Mouse (Mus musculus) colon, adult 2 months (tissue): Measurements from ENCODE around the gene Acd. TPM values are rescaled to one million over a fixed set of nuclear protein-coding genes. Genes with fewer than 3 reads are reported as not detected.

Experiments
- polyA plus RNA-seq: library from polyadenylated mRNA; depleted of rRNA; stranded (reverse); fragments of >200 nt; gene quantifications from 2 replicates; pipeline ENCODE4 v1.2.3, GENCODE M21; 2012; rRNA removed

Acd gene
- polyA plus RNA-seq, result 30.4 and 30.8 TPM in 2 replicates

DNA sequence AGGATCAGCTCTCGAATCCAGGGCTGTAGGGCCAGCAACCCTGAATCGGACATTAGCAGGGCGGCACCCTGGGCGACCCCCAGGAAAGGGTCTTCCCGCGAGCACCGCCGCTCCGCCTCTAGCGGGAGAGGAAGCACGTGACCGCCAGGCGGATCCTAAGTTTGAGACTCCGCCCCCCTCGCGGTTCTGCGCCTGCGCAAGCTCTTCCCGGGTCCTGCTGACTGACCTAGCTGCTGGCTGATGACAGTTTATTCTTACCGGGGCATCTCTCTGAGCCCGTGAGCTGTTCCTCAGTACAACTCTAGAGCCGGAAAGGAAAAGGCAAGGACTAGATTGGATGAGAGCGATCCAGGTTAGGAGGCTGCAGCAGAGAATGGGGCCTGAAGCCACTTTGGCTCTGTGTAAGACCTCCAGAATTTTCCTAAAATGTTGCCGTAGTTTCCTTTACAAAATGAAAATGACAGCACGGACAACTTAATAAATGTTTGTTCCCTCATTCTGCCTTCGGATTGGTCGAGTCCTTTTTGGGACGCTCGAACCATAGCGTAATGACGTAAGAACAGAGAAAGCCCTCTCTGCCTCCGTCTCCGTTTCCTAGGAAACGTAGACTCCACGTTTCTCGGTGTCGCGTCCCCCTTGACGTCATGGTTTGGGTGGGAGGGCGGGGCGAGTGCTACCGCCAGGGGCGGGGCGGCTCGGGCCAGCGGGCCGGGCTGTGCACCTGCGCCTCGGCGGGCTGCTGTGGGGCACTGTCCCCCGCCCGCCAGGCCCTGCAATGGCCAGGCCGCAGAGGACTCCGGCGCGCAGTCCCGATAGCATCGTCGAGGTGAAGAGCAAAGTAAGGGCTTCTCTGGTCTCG lies at the start of gene Acd, which contains the start of gene Pard6a:
Gene Acd (minus strand): TSS at position 137 of the 859 bp plus-strand sequence.
Gene Pard6a (plus strand): TSS at position 183 of the 859 bp plus-strand sequence.

GRCm38 (mm10) chr8:105707498-105708403 lies 6.8 kb upstream of the Acd start, which contains the start of the genes 4933405L10Rik and Enkd1:
Gene 4933405L10Rik (plus strand): TSS chr8:105707655.
Gene Enkd1 (minus strand): TSS chr8:105708210.

DNA sequence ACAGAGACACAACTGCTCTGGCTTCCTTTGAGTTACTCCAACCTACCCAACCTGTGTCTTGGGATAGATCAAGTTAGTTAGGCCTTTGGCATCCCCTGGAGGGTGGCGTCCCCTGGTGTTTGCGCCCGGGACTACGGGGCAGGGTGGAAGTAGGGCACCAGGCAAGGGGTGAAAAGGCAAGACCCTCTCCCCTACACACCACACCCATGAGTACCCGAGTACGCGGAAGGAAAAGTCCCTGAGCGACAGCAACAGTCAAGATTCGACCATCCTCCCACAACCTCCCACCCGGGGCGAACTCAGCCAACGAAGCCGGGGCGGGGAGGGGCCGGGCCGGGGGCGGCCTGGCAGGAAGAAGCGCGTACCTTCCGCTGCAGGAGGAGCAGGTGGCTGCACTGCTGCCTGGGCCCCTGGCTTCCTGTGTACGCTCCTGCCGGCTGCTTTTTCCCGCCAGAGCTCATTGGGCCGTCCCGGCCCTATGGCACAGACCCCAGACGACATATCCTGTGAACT lies 15.1 kb downstream of the Acd start, which contains the start of gene Carmil2:
Gene Carmil2 (plus strand): TSS at position 479 of the 513 bp plus-strand sequence.

Other genes starting within 250 kb of the Acd start
- 319 and 403 TPM in 2 replicates for gene Tppp3, start 229.6 kb downstream of the Acd start, polyA plus RNA-seq
- 52.7 and 54.0 TPM in 2 replicates for gene Zdhhc1, start 204.2 kb downstream of the Acd start, polyA plus RNA-seq
- 624 and 727 TPM in 2 replicates for gene Hsd11b2, start 182.3 kb downstream of the Acd start, polyA plus RNA-seq
- gene Atp6v0d1, start 135.1 kb downstream of the Acd start, polyA plus RNA-seq, result 104 and 120 TPM in 2 replicates
- 20.5 and 26.5 TPM in 2 replicates for gene Ripor1, start 95.8 kb downstream of the Acd start, polyA plus RNA-seq
- 13.5 and 15.1 TPM in 2 replicates for gene Ctcf, start 64.5 kb downstream of the Acd start, polyA plus RNA-seq
- gene Agrp, start 63.7 kb downstream of the Acd start, polyA plus RNA-seq, result 0.27 and 0.73 TPM in 2 replicates
- 2.5 and 3.2 TPM in 2 replicates for gene Carmil2, start 14.8 kb downstream of the Acd start, polyA plus RNA-seq
- gene Pard6a, start within 50 bp of the Acd start, polyA plus RNA-seq, result 14.3 and 15.3 TPM in 2 replicates
- not detected in 2 replicates for gene 4933405L10Rik, start 6.6 kb upstream of the Acd start, polyA plus RNA-seq
- gene Enkd1, start 7.1 kb upstream of the Acd start, polyA plus RNA-seq, result 8.4 and 8.6 TPM in 2 replicates
- 10.6 and 11.4 TPM in 2 replicates for gene Gfod2, start 57.6 kb upstream of the Acd start, polyA plus RNA-seq
- 21.8 and 23.4 TPM in 2 replicates for gene Ranbp10, start 126.2 kb upstream of the Acd start, polyA plus RNA-seq
- not detected in 2 replicates for gene Tsnaxip1, start 126.6 kb upstream of the Acd start, polyA plus RNA-seq
- gene Cenpt, start 152.2 kb upstream of the Acd start, polyA plus RNA-seq, result 11.8 and 13.0 TPM in 2 replicates
- 58.1 and 62.6 TPM in 2 replicates for gene Thap11, start 154.0 kb upstream of the Acd start, polyA plus RNA-seq
- 16.5 and 17.9 TPM in 2 replicates for gene Nutf2, start 159.5 kb upstream of the Acd start, polyA plus RNA-seq
- 68.4 and 74.2 TPM in 2 replicates for gene Edc4, start 179.8 kb upstream of the Acd start, polyA plus RNA-seq
- 3.0 and 3.6 TPM in 2 replicates for gene Nrn1l, start 192.5 kb upstream of the Acd start, polyA plus RNA-seq
- 30.6 and 35.4 TPM in 2 replicates for gene Pskh1, start 199.3 kb upstream of the Acd start, polyA plus RNA-seq
- gene Ctrl, start 232.8 kb upstream of the Acd start, polyA plus RNA-seq, result 6.9 and 2,597 TPM in 2 replicates
- 274 and 456 TPM in 2 replicates for gene Psmb10, start 237.3 kb upstream of the Acd start, polyA plus RNA-seq
- 1.0 and 1.3 TPM in 2 replicates for gene Lcat, start 242.3 kb upstream of the Acd start, polyA plus RNA-seq